8 mouse cellular contexts compared by ENCODE assay signal in genomic region chr8:45381075-45381962, GRCm38 (mm10). TPM values are rescaled to one million over a fixed set of nuclear protein-coding genes. Genes with fewer than 3 reads are reported as not detected.
DNase-seq lines count a peak whose midpoint lies in the region; ATAC-seq and TF ChIP-seq lines count a peak whose summit lies in the region.

No protein-coding gene starts in this region.

- peak; percentile 71 for ATAC-seq in kidney, embryonic 15.5 days (replicated peaks; ENCODE audit: low FRiP score)
- ATAC-seq in hindbrain, embryonic 16.5 days: peak; percentile 79
- ATAC-seq in neural tube, embryonic 11.5 days (ENCODE audit: insufficient read depth, low FRiP score, low TSS enrichment): peak; percentile 41

- H3K27ac ChIP-seq in kidney, embryonic 15.5 days: no peak overlapping the region
- H3K27ac ChIP-seq in hindbrain, embryonic 16.5 days (ENCODE audit: low read depth, low read length): no peak overlapping the region
- H3K27ac ChIP-seq in neural tube, embryonic 11.5 days (ENCODE audit: low read depth, low read length): no peak overlapping the region
- H3K27ac ChIP-seq in thymus, adult 2 months (ENCODE audit: control insufficient read depth, insufficient read depth, low read length): no peak overlapping the region

- no peaks in the 10 kb centered on the region for H3K36me3 ChIP-seq in kidney, embryonic 15.5 days
- no peaks in the 10 kb centered on the region for H3K36me3 ChIP-seq in hindbrain, embryonic 16.5 days (ENCODE audit: control insufficient read depth, insufficient read depth, low read length)
- no peaks in the 10 kb centered on the region for H3K36me3 ChIP-seq in neural tube, embryonic 11.5 days (ENCODE audit: control insufficient read depth, insufficient read depth, low read length)
- no peaks in the 10 kb centered on the region for H3K36me3 ChIP-seq in thymus, adult 2 months (ENCODE audit: control insufficient read depth, insufficient read depth, low read length)

- TF ChIP-seq CTCF in thymus, adult 2 months (IDR thresholded peaks at IDR 0.05; ENCODE audit: borderline replicate concordance, control insufficient read depth, extremely low read depth, insufficient read depth, low read length, poor library complexity): no peak

- H3K4me1 ChIP-seq in kidney, embryonic 15.5 days: peaks cover 13% of the 10 kb centered on the region
- peaks cover 13% of the 10 kb centered on the region for H3K4me1 ChIP-seq in hindbrain, embryonic 16.5 days (ENCODE audit: control insufficient read depth, insufficient read depth, low read depth, low read length)
- H3K4me1 ChIP-seq in neural tube, embryonic 11.5 days (ENCODE audit: control insufficient read depth, insufficient read depth, low read length): peaks cover 6% of the 10 kb centered on the region; the same call in 1 of the 2 replicates
- H3K4me1 ChIP-seq in thymus, adult 2 months (replicated peaks; ENCODE audit: control insufficient read depth, insufficient read depth, low read length): no peaks in the 10 kb centered on the region

- no peak for DNase-seq in kidney, postnatal 25 days
- peak; percentile 35 for DNase-seq in embryo, embryonic 9.5 days (ENCODE audit: extremely low spot score)
- DNase-seq in neural tube, embryonic 11.5 days (ENCODE audit: low spot score): peak; percentile 26
- no peak for DNase-seq in thymus, postnatal 10 days (ENCODE audit: low spot score in 2 of 2)
- DNase-seq in thymus, adult 2 months: no peak
- DNase-seq in gastrocnemius, postnatal 10 days: no peak

- no peaks in the 10 kb centered on the region for H3K9me3 ChIP-seq in kidney, embryonic 15.5 days (replicated peaks)
- no peaks in the 10 kb centered on the region for H3K9me3 ChIP-seq in hindbrain, embryonic 16.5 days (ENCODE audit: control insufficient read depth, low read length)
- H3K9me3 ChIP-seq in neural tube, embryonic 11.5 days (ENCODE audit: control insufficient read depth, low read length): no peaks in the 10 kb centered on the region

- TF ChIP-seq POLR2A in thymus, adult 2 months (IDR thresholded peaks at IDR 0.05; ENCODE audit: control insufficient read depth, extremely low read depth, insufficient read depth, low read length, poor library complexity): no peak

- WGBS in kidney, embryonic 15.5 days: 3% methylated on average over 38 of the region's 38 CpGs
- WGBS in hindbrain, embryonic 16.5 days: 3% methylated on average over 38 of the region's 38 CpGs
- 2% methylated on average over 38 of the region's 38 CpGs for WGBS in neural tube, embryonic 11.5 days
- 12% methylated on average over 38 of the region's 38 CpGs for WGBS in thymus, adult 2 months

- H3K27me3 ChIP-seq in kidney, embryonic 15.5 days: peaks cover 18% of the 10 kb centered on the region
- no peaks in the 10 kb centered on the region for H3K27me3 ChIP-seq in hindbrain, embryonic 16.5 days (replicated peaks; ENCODE audit: control insufficient read depth, insufficient read depth, low read length)
- no peaks in the 10 kb centered on the region for H3K27me3 ChIP-seq in neural tube, embryonic 11.5 days (ENCODE audit: control insufficient read depth, insufficient read depth, low read length)
- H3K27me3 ChIP-seq in thymus, adult 2 months (ENCODE audit: control insufficient read depth, insufficient read depth, low read length): no peaks in the 10 kb centered on the region

- peak overlapping the region; percentile 42 for H3K4me3 ChIP-seq in kidney, embryonic 15.5 days (replicated peaks)
- H3K4me3 ChIP-seq in hindbrain, embryonic 16.5 days (ENCODE audit: low read length): peak overlapping the region; percentile 51
- H3K4me3 ChIP-seq in neural tube, embryonic 11.5 days (ENCODE audit: low read depth, low read length): peak overlapping the region; percentile 42
- H3K4me3 ChIP-seq in thymus, adult 2 months (ENCODE audit: control insufficient read depth, insufficient read depth, low read length): no peak overlapping the region

- H3K9ac ChIP-seq in kidney, embryonic 15.5 days: no peak overlapping the region
- peak overlapping the region; percentile 65 for H3K9ac ChIP-seq in hindbrain, embryonic 16.5 days (ENCODE audit: low read depth, low read length)
- peak overlapping the region; percentile 46 for H3K9ac ChIP-seq in neural tube, embryonic 11.5 days (ENCODE audit: low read length)

- peak overlapping the region; percentile 79 for H3K4me2 ChIP-seq in kidney, embryonic 15.5 days
- H3K4me2 ChIP-seq in hindbrain, embryonic 16.5 days (ENCODE audit: low read length): peak overlapping the region; percentile 97
- peak overlapping the region; percentile 77 for H3K4me2 ChIP-seq in neural tube, embryonic 11.5 days (ENCODE audit: low read depth)

RNA-seq across cellular contexts. Expression of gene Fam149a, which starts 0.8 kb away (rescaled TPM):
- polyA plus RNA-seq in kidney, embryonic 15.5 days (2015; fragmentation: Nextera tagmentation; extraction: Ambion mirVana): 47.0 and 48.4 TPM in 2 replicates
- polyA plus RNA-seq in hindbrain, embryonic 16.5 days (2015; fragmentation: Nextera tagmentation; extraction: Ambion mirVana): 14.2 and 15.7 TPM in 2 replicates
- polyA plus RNA-seq in neural tube, embryonic 11.5 days (2014; fragmentation: Nextera tagmentation; extraction: Ambion mirVana): 11.9 and 12.6 TPM in 2 replicates
- polyA plus RNA-seq in thymus, adult 2 months (2012; rRNA removed): 1.6 and 1.7 TPM in 2 replicates
- total RNA-seq in gastrocnemius, postnatal 10 days (2021): 1 to 10 TPM; 5.2 to 6.5 TPM

RNA-seq across cellular contexts. Expression of gene Tlr3, which starts 29.6 kb away (rescaled TPM):
- polyA plus RNA-seq in kidney, embryonic 15.5 days (2015; fragmentation: Nextera tagmentation; extraction: Ambion mirVana): 3.2 and 4.1 TPM in 2 replicates
- 0.80 and 1.4 TPM in 2 replicates for polyA plus RNA-seq in hindbrain, embryonic 16.5 days (2015; fragmentation: Nextera tagmentation; extraction: Ambion mirVana)
- 0.58 and 1.8 TPM in 2 replicates for polyA plus RNA-seq in neural tube, embryonic 11.5 days (2014; fragmentation: Nextera tagmentation; extraction: Ambion mirVana)
- 2.0 and 2.4 TPM in 2 replicates for polyA plus RNA-seq in thymus, adult 2 months (2012; rRNA removed)
- total RNA-seq in gastrocnemius, postnatal 10 days (2021): 1 to 10 TPM; 3.8 TPM

RNA-seq across cellular contexts. Expression of gene Cyp4v3, which starts 48.3 kb away (rescaled TPM):
- 1.6 and 2.1 TPM in 2 replicates for polyA plus RNA-seq in kidney, embryonic 15.5 days (2015; fragmentation: Nextera tagmentation; extraction: Ambion mirVana)
- 1.5 TPM in 2 replicates for polyA plus RNA-seq in hindbrain, embryonic 16.5 days (2015; fragmentation: Nextera tagmentation; extraction: Ambion mirVana)
- polyA plus RNA-seq in neural tube, embryonic 11.5 days (2014; fragmentation: Nextera tagmentation; extraction: Ambion mirVana): 0.38 and 0.77 TPM in 2 replicates
- 1.5 and 1.9 TPM in 2 replicates for polyA plus RNA-seq in thymus, adult 2 months (2012; rRNA removed)
- total RNA-seq in gastrocnemius, postnatal 10 days (2021): 1 to 10 TPM; 1.4 to 1.5 TPM

Comparison
In these comparisons a context has a peak if more than half of its experiments do, and no peak if none do; other contexts are left out.
1. DNase-seq: peak in embryo, embryonic 9.5 days (single experiment) and neural tube, embryonic 11.5 days (single experiment); none in kidney, postnatal 25 days (0 of 2), thymus, postnatal 10 days (0 of 2), thymus, adult 2 months (single experiment) and gastrocnemius, postnatal 10 days (single experiment).
2. Peak in every context shown above with its lines, with median percentiles within 50 percentile points of each other: ATAC-seq and H3K4me2 ChIP-seq.